Mouse (Mus musculus) thymus, adult 2 months (tissue): ENCODE results near the gene Gm10192.
"Not testable (repeated sequence)": the region's sequence is repeated elsewhere in the genome, so short reads cannot be mapped to it uniquely, and the experiment has no call there.

Source experiments
- CTCF ChIP-seq: fragments of 200-500 bp; IDR thresholded peaks from 2 replicates; pipeline ENCODE4 v1.5.1; 2012; ENCODE audit warnings: mild to moderate bottlenecking, control low read depth, low read length, moderate library complexity, borderline replicate concordance; ENCODE audit not compliant: control insufficient read depth, poor library complexity, insufficient read depth; ENCODE audit errors: extremely low read depth
- POLR2A ChIP-seq: fragments of 200-500 bp; IDR thresholded peaks from 2 replicates; pipeline ENCODE4 v1.6.1; 2012; ENCODE audit warnings: mild to moderate bottlenecking, low read length, control low read depth, moderate library complexity; ENCODE audit not compliant: control insufficient read depth, poor library complexity, insufficient read depth; ENCODE audit errors: extremely low read depth

- not testable (repeated sequence) for TF ChIP-seq CTCF, POLR2A
Measured at GRCm38 (mm10) chr4:97202986-97203385, 20.0 kb upstream of the Gm10192 start.
